Mouse (Mus musculus): ENCODE data around the gene Plpp1.

DNA sequence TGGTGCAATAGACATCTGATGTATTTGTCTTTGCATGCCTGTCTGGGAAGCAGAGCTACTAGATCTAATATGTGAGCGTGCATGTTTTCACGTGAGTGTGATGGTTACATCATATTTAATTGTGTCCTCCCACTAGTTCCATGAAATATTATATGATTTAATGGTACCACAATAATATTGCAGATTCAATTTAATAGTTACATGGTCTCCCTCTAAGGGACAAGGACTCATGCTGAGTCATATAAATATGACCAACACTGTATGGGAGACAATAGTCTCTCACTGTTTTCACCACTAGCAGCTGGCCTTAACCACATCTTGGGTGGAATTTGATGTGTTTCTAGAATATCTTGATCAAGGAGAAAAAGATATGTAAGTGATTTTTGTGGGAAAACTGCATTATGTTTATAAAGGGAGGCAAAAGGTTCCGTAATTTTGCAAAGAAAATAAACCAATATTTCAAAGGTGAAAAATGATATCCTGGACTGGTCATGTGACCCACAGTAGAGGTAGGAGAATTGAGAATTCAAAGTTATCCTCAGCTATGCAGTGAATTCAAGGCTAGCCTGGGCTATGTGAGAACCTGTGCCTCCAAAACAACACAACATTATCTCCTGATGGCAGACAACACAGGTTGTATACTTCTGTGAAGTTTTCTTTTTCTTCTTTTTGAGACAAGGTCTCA is 26.5 kb upstream of the Plpp1 start:
- TF ChIP-seq RCOR1 (IDR thresholded peaks at IDR 0.05; ENCODE audit: low read depth, low read length) (no peak), MYB (IDR thresholded peaks at IDR 0.05; ENCODE audit: low read depth, low read length) (no peak), ELF1 (IDR thresholded peaks at IDR 0.05; ENCODE audit: low read depth, low read length) (no peak), CTCF (IDR thresholded peaks at IDR 0.05 in 2 of 3, conservative IDR thresholded peaks at IDR 0.05 in 1 of 3; ENCODE audit: control insufficient read depth in 1 of 3, insufficient read depth in 1 of 3, low read depth in 2 of 3, low read length in 3 of 3, poor library complexity in 1 of 3, severe bottlenecking in 1 of 3) (no peak), POLR2A (IDR thresholded peaks at IDR 0.05; ENCODE audit: control insufficient read depth in 1 of 2, insufficient read depth in 1 of 2, low read depth in 1 of 2, low read length in 2 of 2, poor library complexity in 1 of 2) (no peak), ZKSCAN1 (IDR thresholded peaks at IDR 0.05; ENCODE audit: low read depth, low read length) (no peak), ZMIZ1 (IDR thresholded peaks at IDR 0.05; ENCODE audit: low read depth, low read length) (no peak), UBTF (IDR thresholded peaks at IDR 0.05; ENCODE audit: borderline replicate concordance, insufficient read depth, low read depth, low read length) (no peak), MAZ (IDR thresholded peaks at IDR 0.05; ENCODE audit: low read depth, low read length) (no peak), TAL1 (IDR thresholded peaks at IDR 0.05; ENCODE audit: low read length) (no peak), USF2 (IDR thresholded peaks at IDR 0.05; ENCODE audit: borderline replicate concordance in 1 of 2, insufficient read depth in 1 of 2, low read depth in 1 of 2, low read length in 2 of 2) (no peak), ZC3H11A (IDR thresholded peaks at IDR 0.05; ENCODE audit: low read depth, low read length) (no peak)

Data from MEL (cell line).